Mouse (Mus musculus) embryonic stem cell, embryonic (primary cell): ENCODE measurements at regions not wholly inside any gene's neighbourhood (a gene's known extent, or its start where the extent isn't known, plus 50 kb on each side); places are given as distances from the start of the nearest gene placed in this dataset.

ENCODE experiments used
- CTCF ChIA-PET, 4 experiments: fragments of 300-600 bp in 2 of 4; fragments of 350-600 bp in 2 of 4; sonication (Branson Sonifier 250); formaldehyde crosslinking; loops; one replicate each; lab custom pipeline; 2022; ENCODE audit warnings: inconsistent platforms in 2 of 4; lab: Charles Lee
- POLR2A ChIA-PET, 4 experiments: fragments of 300-600 bp in 2 of 4; fragments of 350-600 bp in 2 of 4; sonication (Branson Sonifier 250); formaldehyde crosslinking; loops; one replicate each; lab custom pipeline; 2022; ENCODE audit warnings: antibody characterized with exemption in 4 of 4, inconsistent platforms in 1 of 4; lab: Charles Lee

- POLR2A ChIA-PET, result interaction anchor here in 3 of 4 experiments (0.6 to 1.9 kb wide), 9 partner anchors 13 to 373 kb away, joined by 3 to 9 read pairs (median 4); partner anchors contain the start of gene Sptssa (in 1 of the 3)
- CTCF ChIA-PET, result interaction anchor here in 1 of 4 experiments (0.8 kb wide), 1 partner anchor 79 kb away, joined by 3 read pairs; no protein-coding TSS in a partner anchor
These were observed 79.4 kb upstream of the Egln3 start for GRCm38 (mm10) chr12:54283011-54283410.

GRCm38 (mm10) chr12:54282281-54282921 lies 78.7 kb upstream of the Egln3 start:
- ChIA-PET CTCF (no interaction called here), POLR2A (interaction anchor here in 3 of 4 experiments (0.6 to 1.9 kb wide), 5 partner anchors 14 to 374 kb away, joined by 3 to 9 read pairs (median 3); partner anchors contain the start of gene Sptssa (in 1 of the 3))

- POLR2A ChIA-PET, result no interaction called here
These were observed 76.8 kb upstream of the Egln3 start for GRCm38 (mm10) chr12:54280457-54280856.

GRCm38 (mm10) chr12:54280001-54280400 lies 76.3 kb upstream of the Egln3 start:
- ChIA-PET POLR2A (no interaction called here), CTCF (no interaction called here)

More at GRCm38 (mm10) chr12:54280457-54280856, 76.8 kb upstream of the Egln3 start:
- CTCF ChIA-PET, result no interaction called here

GRCm38 (mm10) chr12:54276978-54277537 lies 73.4 kb upstream of the Egln3 start:
- ChIA-PET POLR2A (interaction anchor here in 3 of 4 experiments (0.6 to 1.4 kb wide), 4 partner anchors 10 to 1328 kb away, joined by 3 to 4 read pairs (median 3); no protein-coding TSS in a partner anchor), CTCF (no interaction called here)

GRCm38 (mm10) chr12:54273506-54273905 lies 69.8 kb upstream of the Egln3 start:
- CTCF ChIA-PET, result no interaction called here
- POLR2A ChIA-PET, result interaction anchor here in 1 of 4 experiments (1.0 kb wide), 1 partner anchor 10 kb away, joined by 3 read pairs; no protein-coding TSS in a partner anchor

GRCm38 (mm10) chr12:54272696-54273095 lies 69.0 kb upstream of the Egln3 start:
- CTCF ChIA-PET, result no interaction called here
- POLR2A ChIA-PET, result interaction anchor here in 1 of 4 experiments (1.0 to 1.1 kb wide), 2 partner anchors 11 to 17 kb away, joined by 3 to 5 read pairs; no protein-coding TSS in a partner anchor

- ChIA-PET POLR2A (interaction anchor here in 1 of 4 experiments (1.1 to 1.9 kb wide), 2 partner anchors 11 to 17 kb away, joined by 5 read pairs; no protein-coding TSS in a partner anchor), CTCF (no interaction called here)
These were observed 68.6 kb upstream of the Egln3 start for GRCm38 (mm10) chr12:54272226-54272625.

- POLR2A ChIA-PET, result interaction anchor here in 2 of 4 experiments (0.6 to 0.7 kb wide), 2 partner anchors 964 to 1202 kb away, joined by 3 read pairs; no protein-coding TSS in a partner anchor
- CTCF ChIA-PET, result no interaction called here
These were observed 62.2 kb upstream of the Egln3 start for GRCm38 (mm10) chr12:54265852-54266251.

- CTCF ChIA-PET, result no interaction called here
These were observed 61.5 kb upstream of the Egln3 start for GRCm38 (mm10) chr12:54264893-54265835.

GRCm38 (mm10) chr12:54264418-54264733 lies 60.7 kb upstream of the Egln3 start:
- ChIA-PET POLR2A (interaction anchor here in 1 of 4 experiments (1.9 kb wide), 1 partner anchor 48 kb away, joined by 6 read pairs; no protein-coding TSS in a partner anchor), CTCF (no interaction called here)

More at GRCm38 (mm10) chr12:54264893-54265835, 61.5 kb upstream of the Egln3 start:
- POLR2A ChIA-PET, result interaction anchor here in 1 of 4 experiments (0.6 kb wide), 2 partner anchors 10 to 963 kb away, joined by 3 read pairs; no protein-coding TSS in a partner anchor

GRCm38 (mm10) chr12:54263733-54264417 lies 60.2 kb upstream of the Egln3 start:
- POLR2A ChIA-PET, result interaction anchor here in 2 of 4 experiments (1.5 to 1.9 kb wide), 2 partner anchors 49 to 53 kb away, joined by 4 to 6 read pairs; no protein-coding TSS in a partner anchor

GRCm38 (mm10) chr12:54262236-54263005 lies 58.8 kb upstream of the Egln3 start:
- CTCF ChIA-PET, result no interaction called here
- POLR2A ChIA-PET, result interaction anchor here in 2 of 4 experiments (0.8 to 1.9 kb wide), 7 partner anchors 9 to 99 kb away, joined by 3 to 9 read pairs (median 4); no protein-coding TSS in a partner anchor

More at GRCm38 (mm10) chr12:54263733-54264417, 60.2 kb upstream of the Egln3 start:
- CTCF ChIA-PET, result no interaction called here

GRCm38 (mm10) chr12:54261426-54261825 lies 57.8 kb upstream of the Egln3 start:
- ChIA-PET POLR2A (interaction anchor here in 2 of 4 experiments (1.0 to 1.6 kb wide), 5 partner anchors 10 to 98 kb away, joined by 3 to 9 read pairs (median 3); no protein-coding TSS in a partner anchor), CTCF (no interaction called here)

- ChIA-PET CTCF (no interaction called here), POLR2A (interaction anchor here in 1 of 4 experiments (0.8 to 1.4 kb wide), 4 partner anchors 11 to 138 kb away, joined by 3 to 5 read pairs (median 4); no protein-coding TSS in a partner anchor)
These were observed 56.8 kb upstream of the Egln3 start for GRCm38 (mm10) chr12:54260502-54260901.

GRCm38 (mm10) chr12:54257776-54258433 lies 54.2 kb upstream of the Egln3 start:
- POLR2A ChIA-PET, result interaction anchor here in 1 of 4 experiments (0.9 to 1.8 kb wide), 2 partner anchors 62 to 131 kb away, joined by 4 to 5 read pairs; no protein-coding TSS in a partner anchor

More at GRCm38 (mm10) chr12:54257776-54258433, 54.2 kb upstream of the Egln3 start:
- CTCF ChIA-PET, result no interaction called here
